ENCODE assay signal across 15 mouse cellular contexts in genomic region chr17:13667006-13667405, GRCm38 (mm10).
A peak's percentile ranks its signal among the peaks of the same experiment; 100 is the strongest.
DNase-seq lines count a peak whose midpoint lies in the region; ATAC-seq and TF ChIP-seq lines count a peak whose summit lies in the region.
"Had no signal": no experiment of that assay in that cellular context is flagged by ENCODE, and none has a peak within 500 bp of the region (broad histone marks: within the 10 kb centered on the region; RNA-seq: fewer than 3 reads in every experiment).

No protein-coding gene starts in this region.

- 0 out of 2 replicates have a peak overlapping the region, but pooled peaks have one; percentile 3 for H3K27ac ChIP-seq in cerebellum, adult 2 months (ENCODE audit: insufficient read depth, low read length)
- H3K27ac ChIP-seq in embryonic facial prominence, embryonic 10.5 days (replicated peaks): peak overlapping the region; percentile 70
- H3K27ac ChIP-seq in hindbrain, embryonic 11.5 days (ENCODE audit: low read depth, low read length): peak overlapping the region; percentile 34
- H3K27ac ChIP-seq in midbrain, embryonic 16.5 days (ENCODE audit: low read length): peak overlapping the region; percentile 67
- no peak overlapping the region for H3K27ac ChIP-seq in kidney, embryonic 15.5 days
- H3K27ac ChIP-seq: limb, embryonic 13.5 days; lung, embryonic 15.5 days had no signal

- no peak overlapping the region for H3K9ac ChIP-seq in hindbrain, embryonic 11.5 days (ENCODE audit: low read depth, low read length)
- H3K9ac ChIP-seq in midbrain, embryonic 16.5 days (ENCODE audit: low read depth, low read length): no peak overlapping the region
- no peak overlapping the region for H3K9ac ChIP-seq in kidney, embryonic 15.5 days
- H3K9ac ChIP-seq: limb, embryonic 13.5 days; lung, embryonic 15.5 days had no signal

- intact Hi-C loops in heart, postnatal 36 days (cut with DNase I): no loop called here

- H3K27me3 ChIP-seq in cerebellum, adult 2 months (ENCODE audit: control insufficient read depth, insufficient read depth, low read length): no peaks in the 10 kb centered on the region
- peaks cover 52% of the 10 kb centered on the region for H3K27me3 ChIP-seq in embryonic facial prominence, embryonic 10.5 days (replicated peaks; ENCODE audit: low read depth, poor library complexity, severe bottlenecking)
- H3K27me3 ChIP-seq in hindbrain, embryonic 11.5 days (ENCODE audit: control insufficient read depth, insufficient read depth, low read length): no peaks in the 10 kb centered on the region
- no peaks in the 10 kb centered on the region for H3K27me3 ChIP-seq in midbrain, embryonic 16.5 days (ENCODE audit: control insufficient read depth, insufficient read depth, low read depth, low read length)
- H3K27me3 ChIP-seq in kidney, embryonic 15.5 days: no peaks in the 10 kb centered on the region
- H3K27me3 ChIP-seq: limb, embryonic 13.5 days; lung, embryonic 15.5 days had no signal

- H3K4me2 ChIP-seq in hindbrain, embryonic 11.5 days (replicated peaks; ENCODE audit: low read depth, low read length): no peak overlapping the region
- no peak overlapping the region for H3K4me2 ChIP-seq in midbrain, embryonic 16.5 days (ENCODE audit: low read length)
- no peak overlapping the region for H3K4me2 ChIP-seq in kidney, embryonic 15.5 days
- H3K4me2 ChIP-seq: limb, embryonic 13.5 days; lung, embryonic 15.5 days had no signal

- DNase-seq in cerebellum, adult 2 months: peak; percentile 32 to 51
- no peak for DNase-seq in cerebellum, postnatal 4 days (ENCODE audit: low spot score in 2 of 2)
- no peak for DNase-seq in embryonic facial prominence, embryonic 10.5 days (ENCODE audit: low spot score)
- DNase-seq in hindbrain, embryonic 11.5 days (ENCODE audit: low spot score): peak; percentile 45
- DNase-seq in left cerebral cortex, adult 11 months (ENCODE audit: low spot score): no peak
- DNase-seq in heart, postnatal 36 days: no peak
- DNase-seq: gastrocnemius, postnatal 10 days; right cerebral cortex, postnatal 25 days had no signal

- no peak overlapping the region for H3K4me3 ChIP-seq in cerebellum, adult 2 months (replicated peaks; ENCODE audit: insufficient read depth, low read depth, low read length)
- no peak overlapping the region for H3K4me3 ChIP-seq in embryonic facial prominence, embryonic 10.5 days
- no peak overlapping the region for H3K4me3 ChIP-seq in hindbrain, embryonic 11.5 days (ENCODE audit: low read depth, low read length)
- H3K4me3 ChIP-seq in midbrain, embryonic 16.5 days (ENCODE audit: low read depth, low read length): no peak overlapping the region
- no peak overlapping the region for H3K4me3 ChIP-seq in kidney, embryonic 15.5 days (replicated peaks)
- H3K4me3 ChIP-seq: erythroblast, embryonic 14.5 days; limb, embryonic 13.5 days; lung, embryonic 15.5 days; myocyte had no signal

- TF ChIP-seq POLR2A in cerebellum, adult 2 months (IDR thresholded peaks at IDR 0.05; ENCODE audit: borderline replicate concordance, insufficient read depth, low read length): no peak

- no peaks in the 10 kb centered on the region for H3K36me3 ChIP-seq in embryonic facial prominence, embryonic 10.5 days (replicated peaks)
- no peaks in the 10 kb centered on the region for H3K36me3 ChIP-seq in hindbrain, embryonic 11.5 days (ENCODE audit: control insufficient read depth, insufficient read depth, low read length)
- no peaks in the 10 kb centered on the region for H3K36me3 ChIP-seq in midbrain, embryonic 16.5 days (ENCODE audit: control insufficient read depth, insufficient read depth, low read length)
- H3K36me3 ChIP-seq in kidney, embryonic 15.5 days: no peaks in the 10 kb centered on the region
- H3K36me3 ChIP-seq: limb, embryonic 13.5 days; lung, embryonic 15.5 days had no signal

- peak; percentile 34 for ATAC-seq in hindbrain, embryonic 11.5 days (ENCODE audit: low FRiP score)
- ATAC-seq in midbrain, embryonic 16.5 days: 0 out of 2 replicates have a peak, but pooled peaks have one; percentile 6
- no peak for ATAC-seq in kidney, embryonic 15.5 days (replicated peaks; ENCODE audit: low FRiP score)
- ATAC-seq: intestine, postnatal 0 days had no signal

- WGBS in cerebellum, adult 2 months: 42% methylated on average over 3 of the region's 3 CpGs
- WGBS in embryonic facial prominence, embryonic 10.5 days: 43% methylated on average over 3 of the region's 3 CpGs
- 24% methylated on average over 3 of the region's 3 CpGs for WGBS in hindbrain, embryonic 11.5 days
- WGBS in midbrain, embryonic 16.5 days: 23% methylated on average over 3 of the region's 3 CpGs
- WGBS in kidney, embryonic 15.5 days: 76% methylated on average over 3 of the region's 3 CpGs

- no peak for TF ChIP-seq CTCF in cerebellum, adult 2 months (IDR thresholded peaks at IDR 0.05; ENCODE audit: borderline replicate concordance, insufficient read depth, low read depth, low read length)

- H3K4me1 ChIP-seq in cerebellum, adult 2 months (ENCODE audit: control insufficient read depth, insufficient read depth, low read length): peaks cover 24% of the 10 kb centered on the region
- H3K4me1 ChIP-seq in embryonic facial prominence, embryonic 10.5 days: peaks cover 60% of the 10 kb centered on the region
- H3K4me1 ChIP-seq in hindbrain, embryonic 11.5 days (replicated peaks; ENCODE audit: control insufficient read depth, insufficient read depth, low read length): peaks cover 18% of the 10 kb centered on the region
- peaks cover 28% of the 10 kb centered on the region for H3K4me1 ChIP-seq in midbrain, embryonic 16.5 days (ENCODE audit: control insufficient read depth, insufficient read depth, low read length)
- H3K4me1 ChIP-seq in kidney, embryonic 15.5 days: peaks cover 44% of the 10 kb centered on the region

- no peaks in the 10 kb centered on the region; the same call in 1 of the 2 replicates for H3K9me3 ChIP-seq in embryonic facial prominence, embryonic 10.5 days
- no peaks in the 10 kb centered on the region for H3K9me3 ChIP-seq in hindbrain, embryonic 11.5 days (ENCODE audit: control insufficient read depth, low read length)
- H3K9me3 ChIP-seq in midbrain, embryonic 16.5 days (replicated peaks; ENCODE audit: control insufficient read depth, low read length, poor library complexity, severe bottlenecking): no peaks in the 10 kb centered on the region
- no peaks in the 10 kb centered on the region for H3K9me3 ChIP-seq in kidney, embryonic 15.5 days (replicated peaks)
- H3K9me3 ChIP-seq: limb, embryonic 13.5 days; lung, embryonic 15.5 days had no signal

Comparison
In these comparisons a context has a peak if more than half of its experiments do, and no peak if none do; other contexts are left out.
1. DNase-seq: peak in cerebellum, adult 2 months (2 of 2) and hindbrain, embryonic 11.5 days (single experiment); none in cerebellum, postnatal 4 days (0 of 2), embryonic facial prominence, embryonic 10.5 days (single experiment), left cerebral cortex, adult 11 months (single experiment) and heart, postnatal 36 days (0 of 2).